Mouse (Mus musculus) lung, adult 2 months (tissue): ENCODE results near the gene Rps3. TPM values are rescaled to one million over a fixed set of nuclear protein-coding genes. Genes with fewer than 3 reads are reported as not detected.

Source experiments
- DNase-seq: peaks from one replicate; pipeline ENCODE4 v3.0.0; 2022
- H3K4me1 ChIP-seq: fragments of 200-500 bp; 2 replicates; pipeline ENCODE4 v1.6.1; 2011; ENCODE audit warnings: low read length; ENCODE audit not compliant: control insufficient read depth, insufficient read depth
- H3K4me3 ChIP-seq: fragments of 200-500 bp; replicated peaks from 2 replicates; pipeline ENCODE3; 2011; ENCODE audit warnings: low read depth, mild to moderate bottlenecking, control low read depth, low read length; ENCODE audit errors: extremely low read depth
- CTCF ChIP-seq: fragments of 200-500 bp; IDR thresholded peaks from 2 replicates; pipeline ENCODE4 v1.5.1; 2011; ENCODE audit warnings: mild to moderate bottlenecking, low read length, control low read depth; ENCODE audit not compliant: insufficient read depth
- POLR2A ChIP-seq: fragments of 200-500 bp; IDR thresholded peaks from 2 replicates; pipeline ENCODE4 v1.6.1; 2011; ENCODE audit warnings: low read depth, mild to moderate bottlenecking, control low read depth, low read length, borderline replicate concordance; ENCODE audit errors: extremely low read depth
- WGBS: fragments of 180-500 bp; shearing (Covaris S2); methylation state at CpG from one replicate; pipeline ENCODE4 v1.1.7; 2018; 5-methylcytosine and 5-hydroxymethylcytosine counted together
- polyA plus RNA-seq: library from polyadenylated mRNA; depleted of rRNA; stranded (reverse); fragments of >200 nt; gene quantifications from 2 replicates; pipeline ENCODE4 v1.2.3, GENCODE M21; 2012

Gene Rps3
- polyA plus RNA-seq, 1 experiment: 308 TPM

DNA sequence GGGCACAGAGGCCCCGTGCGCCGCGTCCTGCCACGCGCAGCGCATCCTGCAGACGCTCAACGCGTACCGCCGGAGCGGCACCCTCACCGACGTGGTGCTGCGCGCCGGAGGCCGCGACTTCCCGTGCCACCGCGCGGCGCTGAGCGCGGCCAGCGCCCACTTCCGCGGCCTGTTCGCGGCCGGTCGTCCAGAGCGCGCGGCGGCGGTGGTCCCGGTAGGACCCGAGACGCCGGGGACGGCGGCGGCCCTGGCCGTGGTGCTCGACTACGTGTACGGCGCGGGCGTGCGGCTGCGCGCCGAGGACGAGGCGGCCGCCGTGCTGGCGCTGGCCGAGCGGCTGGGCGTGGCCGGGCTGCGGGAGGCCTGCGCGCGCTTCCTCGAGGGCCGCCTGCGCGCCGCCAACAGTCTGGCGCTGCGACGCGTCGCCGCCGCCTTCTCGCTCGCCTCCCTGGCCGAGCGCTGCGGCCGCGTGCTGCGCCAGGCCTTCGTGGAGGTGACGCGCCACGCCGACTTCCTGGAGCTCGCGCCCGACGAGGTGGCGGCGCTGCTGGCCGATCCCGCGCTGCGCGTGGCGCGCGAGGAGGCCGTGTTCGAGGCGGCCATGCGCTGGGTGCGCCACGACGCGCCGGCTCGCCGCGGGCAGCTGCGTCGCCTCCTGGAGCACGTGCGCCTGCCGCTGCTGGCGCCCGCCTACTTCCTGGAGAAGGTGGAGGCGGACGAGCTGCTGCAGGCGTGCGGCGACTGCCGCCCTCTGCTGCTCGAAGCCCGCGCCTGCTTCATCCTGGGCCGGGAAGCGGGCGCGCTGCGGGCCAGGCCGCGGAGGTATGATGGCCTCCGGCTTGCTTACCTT, 15.0 kb downstream of the Rps3 start:
- peak; percentile 50 for DNase-seq
- peak overlapping the region; percentile 55 for H3K4me3 ChIP-seq
- TF ChIP-seq POLR2A (peak; percentile 17; the same call in 1 of the 2 replicates), CTCF (no peak)
- under 1% methylated on average over 128 of the region's 145 CpGs for WGBS
- H3K4me1 ChIP-seq: peaks cover 11% of the 10 kb centered on the region

GRCm38 (mm10) chr7:99467916-99468282, 15.6 kb downstream of the Rps3 start:
- 13% methylated on average over 11 of the region's 11 CpGs for WGBS
- peak; percentile 25 for DNase-seq

GRCm38 (mm10) chr7:99465811-99466210, 17.7 kb downstream of the Rps3 start, which contains the start of gene Klhl35:
Gene Klhl35 (plus strand): TSS chr7:99466004.
- peaks cover 11% of the 10 kb centered on the region for H3K4me1 ChIP-seq
- no peak for DNase-seq
- no peak within 1 kb of the TSS for H3K4me3 ChIP-seq
- TF ChIP-seq CTCF (no peak), POLR2A (no peak)
- 36% methylated on average over 8 of the region's 8 CpGs for WGBS

More at GRCm38 (mm10) chr7:99467916-99468282, 15.6 kb downstream of the Rps3 start:
- TF ChIP-seq CTCF (no peak), POLR2A (no peak)
- H3K4me1 ChIP-seq: peaks cover 11% of the 10 kb centered on the region
- peak overlapping the region; percentile 53 for H3K4me3 ChIP-seq

DNA sequence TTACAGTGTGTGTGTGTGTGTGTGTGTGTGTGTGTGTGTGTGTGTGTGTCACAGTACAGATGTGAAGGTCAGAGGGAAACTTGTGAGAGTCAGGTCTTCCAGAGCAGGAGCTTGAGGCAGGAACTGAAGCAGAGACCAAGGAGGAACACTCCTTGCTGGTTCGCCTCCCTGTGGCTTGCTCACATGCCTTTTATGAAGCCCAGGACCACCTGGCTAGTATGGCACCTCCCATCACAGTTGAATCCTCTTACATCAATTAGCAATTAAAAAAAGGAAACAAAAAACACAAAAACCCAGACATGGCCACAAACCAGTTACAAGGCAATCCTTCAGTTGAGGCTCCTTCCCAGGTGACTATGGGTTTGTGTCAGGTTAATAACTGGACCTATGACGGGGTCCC, 20.4 kb downstream of the Rps3 start:
- TF ChIP-seq POLR2A (no peak), CTCF (no peak)
- WGBS: 80% methylated on average over 2 of the region's 2 CpGs
- peaks cover 6% of the 10 kb centered on the region for H3K4me1 ChIP-seq

DNA sequence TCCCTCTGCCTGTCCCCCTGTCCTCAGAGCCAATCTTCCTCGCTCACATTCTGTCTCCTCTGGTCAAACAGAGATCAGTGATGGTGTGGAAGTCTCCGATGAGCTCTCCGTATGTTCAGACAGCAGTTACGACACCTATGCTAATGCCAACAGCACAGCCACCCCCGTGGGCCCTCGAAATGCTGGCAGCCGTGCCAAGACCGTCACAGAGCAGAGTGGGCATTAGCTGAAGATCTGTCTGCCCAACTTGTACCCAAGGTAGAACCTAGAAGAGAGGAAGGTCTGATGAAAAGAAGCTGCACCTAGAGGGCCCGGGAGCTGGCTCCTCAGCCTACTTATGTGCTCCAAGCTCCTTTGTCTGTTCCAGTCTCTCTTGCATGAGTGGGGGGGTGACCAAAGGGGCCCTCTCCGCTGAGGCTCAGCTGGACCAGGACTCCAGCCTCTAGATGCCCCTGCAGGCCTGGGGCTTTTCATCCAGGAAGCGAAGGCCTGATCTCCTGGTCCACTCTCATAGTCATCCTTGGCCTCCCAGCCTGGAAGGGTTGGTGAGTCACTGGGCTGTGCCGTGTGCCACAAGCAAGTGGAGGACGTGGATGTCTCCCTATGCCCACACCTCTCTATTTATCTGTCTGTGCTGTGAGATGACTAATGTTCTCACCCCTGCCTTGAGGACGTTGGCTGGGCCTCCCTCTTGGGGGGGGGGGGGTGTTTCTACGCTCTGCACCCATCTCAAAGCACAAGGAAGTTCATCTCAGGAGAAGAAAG, 23.5 kb downstream of the Rps3 start:
- Histone ChIP-seq H3K4me3 (no peak overlapping the region), H3K4me1 (no peaks in the 10 kb centered on the region)
- TF ChIP-seq POLR2A: no peak
- no peak for TF ChIP-seq CTCF
- WGBS: 86% methylated on average over 15 of the region's 15 CpGs
- no peak for DNase-seq

More for the DNA sequence above, 20.4 kb downstream of the Rps3 start:
- no peak overlapping the region for H3K4me3 ChIP-seq
- no peak for DNase-seq

GRCm38 (mm10) chr7:99458849-99459248, 24.7 kb downstream of the Rps3 start:
- no peaks in the 10 kb centered on the region for H3K4me1 ChIP-seq
- no peak overlapping the region for H3K4me3 ChIP-seq
- 90% methylated on average over 8 of the region's 8 CpGs for WGBS
- no peak for DNase-seq
- TF ChIP-seq POLR2A (no peak), CTCF (no peak)

- no peak overlapping the region for H3K4me3 ChIP-seq
- no peak for TF ChIP-seq CTCF
- no peak for TF ChIP-seq POLR2A
- 69% methylated on average over 4 of the region's 4 CpGs for WGBS
- H3K4me1 ChIP-seq: no peaks in the 10 kb centered on the region
- DNase-seq: no peak
Observed at GRCm38 (mm10) chr7:99454044-99454443, 29.5 kb downstream of the Rps3 start.

- H3K4me3 ChIP-seq: no peak overlapping the region
- 87% methylated on average over 7 of the region's 7 CpGs for WGBS
- TF ChIP-seq POLR2A: no peak
- TF ChIP-seq CTCF: no peak
- no peaks in the 10 kb centered on the region for H3K4me1 ChIP-seq
- DNase-seq: no peak
Observed at GRCm38 (mm10) chr7:99452859-99453258, 30.7 kb downstream of the Rps3 start.

DNA sequence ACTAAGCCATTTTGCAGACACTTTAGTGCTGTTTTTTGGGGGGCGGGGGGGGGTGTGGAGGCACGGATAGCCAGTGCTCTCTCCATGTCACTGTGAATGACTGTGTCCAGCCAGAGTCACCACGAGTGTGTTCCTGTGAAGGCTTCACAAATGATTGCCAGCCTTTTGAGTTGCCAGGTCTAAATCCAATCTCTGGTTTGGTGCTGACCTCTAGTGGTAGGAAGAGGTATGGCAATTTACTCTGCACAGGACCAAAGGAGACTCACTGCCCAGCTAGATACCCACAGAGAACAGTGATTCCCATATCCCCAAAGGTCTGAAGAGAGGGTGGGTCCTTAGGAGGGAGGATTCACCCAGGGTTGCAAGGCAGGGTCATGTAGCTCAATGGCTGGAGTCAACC, 32.8 kb downstream of the Rps3 start:
- WGBS: 2% methylated on average over 3 of the region's 3 CpGs
- peak; percentile 51 for DNase-seq
- TF ChIP-seq CTCF (peak; percentile 60), POLR2A (no peak)
- Histone ChIP-seq H3K4me1 (no peaks in the 10 kb centered on the region), H3K4me3 (no peak overlapping the region)
